Mouse (Mus musculus) liver, adult 2 months (tissue): Measurements from ENCODE around the gene Gm10644.

Source experiments
- CTCF ChIP-seq: fragments of 200-500 bp; IDR thresholded peaks from 2 replicates; pipeline ENCODE4 v1.5.1; 2011; ENCODE audit warnings: low read depth, low read length, control low read depth
- POLR2A ChIP-seq: fragments of 200-500 bp; IDR thresholded peaks from 2 replicates; pipeline ENCODE4 v1.6.1; 2011; ENCODE audit warnings: low read length, control low read depth; ENCODE audit not compliant: insufficient read depth; ENCODE audit errors: extremely low read depth

DNA sequence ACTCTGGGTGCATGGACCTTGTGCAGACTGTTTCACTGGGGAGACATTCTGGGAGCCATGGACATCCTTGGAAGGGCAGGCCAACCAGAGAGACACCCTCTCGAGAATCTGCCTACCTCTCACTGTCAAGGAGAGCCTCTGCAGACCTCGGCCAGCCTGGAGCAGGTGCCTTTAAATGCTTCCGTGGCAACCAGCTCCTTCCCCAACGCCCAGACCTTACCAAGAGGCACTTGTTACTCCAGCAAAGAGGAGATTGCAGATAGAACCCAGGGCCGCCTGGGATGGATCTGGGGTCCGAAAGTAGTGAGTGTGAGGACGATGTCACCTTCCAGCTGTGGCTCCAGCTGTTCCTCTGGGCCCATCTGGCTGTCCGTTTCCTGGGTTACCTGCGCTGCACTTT, 23.2 kb upstream of the Gm10644 start:
- TF ChIP-seq CTCF (no peak), POLR2A (no peak)
